Mouse (Mus musculus) MEL (cell line): ENCODE data around the gene Ccndbp1. TPM values are rescaled to one million over a fixed set of nuclear protein-coding genes. Genes with fewer than 3 reads are reported as not detected.

Experiments
- DNase-seq: peaks from one replicate; pipeline ENCODE4 v3.0.0; 2011; ENCODE audit warnings: low read depth, low spot score
- H3K27ac ChIP-seq: 2 replicates; pipeline ENCODE4 v1.5.1; 2012; ENCODE audit warnings: low read depth, mild to moderate bottlenecking, control low read depth, low read length, moderate library complexity; ENCODE audit not compliant: control insufficient read depth
- H3K27me3 ChIP-seq, 2 experiments: fragments of 150-350 bp in 1 of 2; sonication (generic) in 1 of 2; 2 replicates each; pipeline ENCODE4 v1.6.1; 2012; ENCODE audit warnings: low read length in 2 of 2, mild to moderate bottlenecking in 2 of 2, improper control_type of control experiment in 1 of 2, moderate library complexity in 1 of 2; ENCODE audit not compliant: insufficient read depth in 2 of 2, control insufficient read depth in 1 of 2
- H3K36me3 ChIP-seq, 2 experiments: 2 replicates each; pipeline ENCODE4 v1.6.1; 2012 to 2014; ENCODE audit warnings: low read length in 2 of 2, improper control_type of control experiment in 1 of 2, inconsistent platforms in 1 of 2, mild to moderate bottlenecking in 1 of 2; ENCODE audit not compliant: insufficient read depth in 2 of 2, control insufficient read depth in 1 of 2
- H3K4me1 ChIP-seq, 2 experiments: fragments of 150-350 bp in 1 of 2; sonication (generic) in 1 of 2; 2 replicates each; pipeline ENCODE4 v1.6.1; 2012; ENCODE audit warnings: low read length in 2 of 2, improper control_type of control experiment in 1 of 2, mild to moderate bottlenecking in 1 of 2; ENCODE audit not compliant: insufficient read depth in 2 of 2, control insufficient read depth in 1 of 2
- H3K4me3 ChIP-seq, 2 experiments: fragments of 150-350 bp in 1 of 2; sonication (generic) in 1 of 2; 2 replicates each; pipeline ENCODE4 v1.5.1; 2012; ENCODE audit warnings: low read depth in 2 of 2, low read length in 2 of 2, mild to moderate bottlenecking in 2 of 2, moderate library complexity in 2 of 2, control low read depth in 1 of 2, improper control_type of control experiment in 1 of 2; ENCODE audit not compliant: control insufficient read depth in 1 of 2, insufficient read depth in 1 of 2
- H3K79me2 ChIP-seq: 2 replicates; pipeline ENCODE4 v1.6.1; 2012; ENCODE audit warnings: mild to moderate bottlenecking, low read length, moderate library complexity; ENCODE audit not compliant: control insufficient read depth, poor library complexity, insufficient read depth
- H3K9ac ChIP-seq: 2 replicates; pipeline ENCODE4 v1.6.1; 2012; ENCODE audit warnings: low read depth, mild to moderate bottlenecking, control low read depth, low read length, moderate library complexity; ENCODE audit not compliant: control insufficient read depth, poor library complexity, severe bottlenecking
- H3K9me3 ChIP-seq: fragments of 150-350 bp; sonication (generic); replicated peaks from 2 replicates; pipeline ENCODE4 v1.6.1; 2012; ENCODE audit warnings: mild to moderate bottlenecking, low read length, improper control_type of control experiment, moderate library complexity; ENCODE audit not compliant: insufficient read depth
- CTCF ChIP-seq, 3 experiments: IDR thresholded peaks in 2 of 3; conservative IDR thresholded peaks in 1 of 3; 2 replicates each; pipeline ENCODE4 v1.5.1; 2011 to 2012; ENCODE audit warnings: low read length in 3 of 3, low read depth in 2 of 3, mild to moderate bottlenecking in 2 of 3, improper control_type of control experiment in 1 of 3, inconsistent platforms in 1 of 3, mixed read lengths in 1 of 3, moderate library complexity in 1 of 3; ENCODE audit not compliant: control insufficient read depth in 1 of 3, insufficient read depth in 1 of 3, poor library complexity in 1 of 3, severe bottlenecking in 1 of 3
- E2F4 ChIP-seq: IDR thresholded peaks from 2 replicates; pipeline ENCODE4 v1.6.1; 2011; ENCODE audit warnings: low read depth, low read length, improper control_type of control experiment, borderline replicate concordance
- EP300 ChIP-seq, 2 experiments: IDR thresholded peaks; 2 replicates each; pipeline ENCODE4 v1.6.1; 2011; ENCODE audit warnings: improper control_type of control experiment in 2 of 2, low read length in 2 of 2, low read depth in 1 of 2, mild to moderate bottlenecking in 1 of 2
- ETS1 ChIP-seq: IDR thresholded peaks from 2 replicates; pipeline ENCODE4 v1.6.1; 2012; ENCODE audit warnings: low read depth, mild to moderate bottlenecking, inconsistent platforms, low read length, improper control_type of control experiment, moderate library complexity
- GABPA ChIP-seq: IDR thresholded peaks from 2 replicates; pipeline ENCODE4 v1.6.1; 2012; ENCODE audit warnings: low read depth, mild to moderate bottlenecking, inconsistent platforms, low read length, improper control_type of control experiment, moderate library complexity
- GATA1 ChIP-seq: IDR thresholded peaks from 2 replicates; pipeline ENCODE4 v1.6.1; 2011; ENCODE audit warnings: low read depth, low read length, improper control_type of control experiment
- JUND ChIP-seq: IDR thresholded peaks from 2 replicates; pipeline ENCODE4 v1.6.1; 2011; ENCODE audit warnings: low read depth, mild to moderate bottlenecking, improper control_type of control experiment, low read length
- KAT2A ChIP-seq: conservative IDR thresholded peaks from 2 replicates; pipeline ENCODE4 v1.6.1; 2012; ENCODE audit warnings: low read depth, low read length, improper control_type of control experiment, inconsistent platforms
- MAFK ChIP-seq: IDR thresholded peaks from 2 replicates; pipeline ENCODE4 v1.6.1; 2011; ENCODE audit warnings: low read depth, mild to moderate bottlenecking, low read length, improper control_type of control experiment, borderline replicate concordance
- MAX ChIP-seq: IDR thresholded peaks from 2 replicates; pipeline ENCODE4 v1.6.1; 2011; ENCODE audit warnings: low read length, improper control_type of control experiment
- MAZ ChIP-seq: IDR thresholded peaks from 2 replicates; pipeline ENCODE4 v1.6.1; 2012; ENCODE audit warnings: low read depth, mild to moderate bottlenecking, inconsistent platforms, low read length, improper control_type of control experiment
- MEF2A ChIP-seq: IDR thresholded peaks from 2 replicates; pipeline ENCODE4 v1.6.1; 2014; ENCODE audit warnings: low read depth, mild to moderate bottlenecking, inconsistent platforms, low read length, improper control_type of control experiment; ENCODE audit not compliant: poor library complexity, insufficient replicate concordance, severe bottlenecking; ENCODE audit errors: extremely low read depth
- MXI1 ChIP-seq: IDR thresholded peaks from 2 replicates; pipeline ENCODE4 v1.6.1; 2011; ENCODE audit warnings: mild to moderate bottlenecking, low read depth, low read length, improper control_type of control experiment
- MYB ChIP-seq: IDR thresholded peaks from 2 replicates; pipeline ENCODE4 v1.6.1; 2011; ENCODE audit warnings: mild to moderate bottlenecking, low read depth, low read length, improper control_type of control experiment
- NELFE ChIP-seq: IDR thresholded peaks from 2 replicates; pipeline ENCODE4 v1.6.1; 2011; ENCODE audit warnings: low read depth, low read length, improper control_type of control experiment
- NRF1 ChIP-seq: IDR thresholded peaks from 2 replicates; pipeline ENCODE4 v1.6.1; 2014; ENCODE audit warnings: low read depth, mild to moderate bottlenecking, inconsistent platforms, low read length, improper control_type of control experiment, moderate library complexity; ENCODE audit not compliant: poor library complexity, insufficient read depth, severe bottlenecking
- POLR2AphosphoS2 ChIP-seq: IDR thresholded peaks from 2 replicates; pipeline ENCODE4 v1.6.1; 2011; ENCODE audit warnings: low read length, improper control_type of control experiment
- POLR2AphosphoS5 ChIP-seq: IDR thresholded peaks from 2 replicates; pipeline ENCODE4 v1.6.1; 2012; ENCODE audit warnings: low read depth, borderline replicate concordance, mild to moderate bottlenecking, inconsistent platforms, low read length, moderate library complexity, mixed read lengths
- RAD21 ChIP-seq: IDR thresholded peaks from 2 replicates; pipeline ENCODE4 v1.6.1; 2011; ENCODE audit warnings: mild to moderate bottlenecking, low read depth, low read length, improper control_type of control experiment
- SMC3 ChIP-seq: IDR thresholded peaks from 2 replicates; pipeline ENCODE4 v1.6.1; 2011; ENCODE audit warnings: low read depth, low read length, improper control_type of control experiment
- TAL1 ChIP-seq: IDR thresholded peaks from 2 replicates; pipeline ENCODE4 v1.6.1; 2012; ENCODE audit warnings: mild to moderate bottlenecking, inconsistent platforms, low read length, moderate library complexity, mixed read lengths
- UBTF ChIP-seq: IDR thresholded peaks from 2 replicates; pipeline ENCODE4 v1.6.1; 2012; ENCODE audit warnings: low read depth, mild to moderate bottlenecking, inconsistent platforms, low read length, improper control_type of control experiment, moderate library complexity, borderline replicate concordance; ENCODE audit not compliant: insufficient read depth
- USF1 ChIP-seq: IDR thresholded peaks from 2 replicates; pipeline ENCODE4 v1.6.1; 2014; ENCODE audit warnings: low read depth, mild to moderate bottlenecking, inconsistent platforms, low read length, improper control_type of control experiment, moderate library complexity
- USF2 ChIP-seq, 2 experiments: IDR thresholded peaks; 2 replicates each; pipeline ENCODE4 v1.6.1; 2011 to 2012; ENCODE audit warnings: improper control_type of control experiment in 2 of 2, low read length in 2 of 2, borderline replicate concordance in 1 of 2, inconsistent platforms in 1 of 2, low read depth in 1 of 2, mild to moderate bottlenecking in 1 of 2; ENCODE audit not compliant: insufficient read depth in 1 of 2
- ZC3H11A ChIP-seq: IDR thresholded peaks from 2 replicates; pipeline ENCODE4 v1.6.1; 2012; ENCODE audit warnings: low read depth, mild to moderate bottlenecking, inconsistent platforms, low read length, improper control_type of control experiment
- ZMIZ1 ChIP-seq: IDR thresholded peaks from 2 replicates; pipeline ENCODE4 v1.6.1; 2012; ENCODE audit warnings: low read depth, mild to moderate bottlenecking, inconsistent platforms, low read length, improper control_type of control experiment, moderate library complexity
- ZNF384 ChIP-seq: IDR thresholded peaks from 2 replicates; pipeline ENCODE4 v1.6.1; 2012; ENCODE audit warnings: low read depth, mild to moderate bottlenecking, inconsistent platforms, low read length, improper control_type of control experiment
- polyA plus RNA-seq, 2 experiments: library from polyadenylated mRNA; stranded (reverse) in 1 of 2; unstranded in 1 of 2; fragments of >175 nt in 1 of 2; fragments of >200 nt in 1 of 2; gene quantifications; 2 replicates each; pipeline versions ENCODE4 v1.2.1 to v1.2.4; 2012; ENCODE audit warnings: low replicate concordance in 2 of 2, low read depth in 1 of 2; ENCODE audit not compliant: insufficient read length in 2 of 2, insufficient read depth in 1 of 2, missing spikeins in 1 of 2
- total RNA-seq: library from RNA; depleted of rRNA; stranded (reverse); fragments of 300-350 nt; gene quantifications from 2 replicates; pipeline ENCODE4 v1.2.3, GENCODE M21; 2012

Ccndbp1 gene
- total and polyA plus RNA-seq, 3 experiments = 25.7 to 250 (median 26.1) TPM

DNA sequence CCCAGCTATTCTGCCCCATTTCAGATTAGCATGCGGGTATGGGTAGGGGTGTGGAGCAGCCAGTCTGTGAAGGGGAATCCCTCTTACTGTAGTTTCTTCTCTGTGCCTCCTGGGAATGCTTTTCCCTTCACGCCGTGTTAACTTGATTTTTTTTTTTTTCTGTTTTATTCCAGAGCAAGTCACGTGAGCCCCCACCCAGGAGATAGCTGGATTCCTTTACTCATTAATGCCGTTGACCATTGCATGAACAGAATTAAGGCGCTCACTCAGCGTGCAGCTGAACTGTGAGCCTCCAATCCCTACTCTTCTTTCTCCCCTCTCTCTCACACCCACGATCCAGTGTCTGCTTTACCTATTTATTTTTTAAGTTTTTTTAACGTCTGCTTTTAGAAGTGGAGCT lies 8.0 kb downstream of the Ccndbp1 start:
- TF ChIP-seq KAT2A = no peak
- TF ChIP-seq EP300 (IDR thresholded peaks at IDR 0.05; ENCODE audit: low read depth in 1 of 2, low read length in 2 of 2) = no peak
- no peak for TF ChIP-seq ETS1
- no peak for TF ChIP-seq POLR2AphosphoS5
- TF ChIP-seq UBTF = no peak
- TF ChIP-seq CTCF (IDR thresholded peaks at IDR 0.05 in 2 of 3, conservative IDR thresholded peaks at IDR 0.05 in 1 of 3; ENCODE audit: control insufficient read depth in 1 of 3, insufficient read depth in 1 of 3, low read depth in 2 of 3, low read length in 3 of 3, poor library complexity in 1 of 3, severe bottlenecking in 1 of 3) = no peak
- no peak for TF ChIP-seq ZNF384
- no peak for TF ChIP-seq NRF1
- no peak for TF ChIP-seq MAX
- H3K9ac ChIP-seq = no peak overlapping the region
- H3K27ac ChIP-seq = no peak overlapping the region
- H3K27me3 ChIP-seq = no peaks in the 10 kb centered on the region
- peaks cover 0 to 5% of the 10 kb centered on the region in 2 experiments; a peak in 2 of 4 replicates for H3K36me3 ChIP-seq
- no peak for DNase-seq
- peaks cover 3 to 8% of the 10 kb centered on the region in 2 experiments for H3K4me1 ChIP-seq
- no peak overlapping the region for H3K4me3 ChIP-seq
- H3K79me2 ChIP-seq = no peaks in the 10 kb centered on the region
- H3K9me3 ChIP-seq = no peaks in the 10 kb centered on the region

DNA sequence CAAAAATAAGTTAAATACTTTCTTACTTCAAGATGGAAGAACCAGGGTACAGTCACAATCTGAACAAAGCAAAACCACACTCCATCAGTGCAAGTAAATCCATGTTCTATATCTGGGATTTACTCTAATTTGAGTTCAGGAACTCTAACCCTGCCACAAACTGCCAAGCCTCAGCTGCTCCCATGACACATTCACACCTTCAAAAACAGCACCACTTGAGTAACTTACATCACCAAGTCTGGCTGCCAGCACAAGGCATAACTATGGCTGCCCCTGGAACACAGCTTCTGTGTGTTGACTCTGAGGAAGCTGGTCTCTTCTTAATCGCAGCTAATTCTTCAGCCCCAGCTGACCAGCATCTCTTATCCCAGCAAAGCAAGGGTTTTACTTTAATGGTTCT lies 8.9 kb downstream of the Ccndbp1 start:
- Histone ChIP-seq H3K27ac (no peak overlapping the region), H3K36me3 (peaks cover 0 to 5% of the 10 kb centered on the region in 2 experiments; a peak in 2 of 4 replicates), H3K9me3 (no peaks in the 10 kb centered on the region)

DNA sequence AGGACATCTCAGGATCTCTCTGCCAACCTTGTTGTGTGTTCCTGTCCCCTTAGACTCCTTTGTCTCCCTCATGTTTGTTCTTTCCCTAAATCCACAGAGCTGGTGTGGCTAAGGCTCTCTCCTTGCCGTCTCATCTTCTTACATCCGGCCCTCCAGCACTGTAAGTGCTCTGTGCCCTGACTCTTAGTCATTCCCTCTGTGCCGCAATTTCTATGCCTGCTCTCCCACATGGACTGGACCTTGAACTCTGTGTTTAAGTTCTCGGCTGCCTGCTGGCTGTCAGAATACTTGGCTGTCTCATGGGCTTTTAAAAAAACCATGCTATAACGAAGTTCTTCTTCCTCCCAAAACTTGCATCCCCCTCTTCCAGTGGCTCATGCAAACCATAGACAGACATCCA lies 14.7 kb downstream of the Ccndbp1 start:
- TF ChIP-seq UBTF = no peak
- no peak for TF ChIP-seq ZC3H11A
- no peak for TF ChIP-seq MXI1
- TF ChIP-seq MYB = no peak
- TF ChIP-seq USF1 = no peak
- no peak for TF ChIP-seq TAL1
- no peak for TF ChIP-seq MAZ
- no peak for TF ChIP-seq GABPA
- no peak for TF ChIP-seq JUND
- no peak for TF ChIP-seq ZNF384
- TF ChIP-seq E2F4 = no peak
- TF ChIP-seq MAFK = no peak
- TF ChIP-seq GATA1 = no peak
- no peak overlapping the region for H3K27ac ChIP-seq
- H3K4me3 ChIP-seq = no peak overlapping the region
- H3K9me3 ChIP-seq = no peaks in the 10 kb centered on the region
- H3K36me3 ChIP-seq = no peaks in the 10 kb centered on the region
- H3K27me3 ChIP-seq = no peaks in the 10 kb centered on the region
- H3K4me1 ChIP-seq = no peaks in the 10 kb centered on the region
- no peak for DNase-seq
- no peak overlapping the region for H3K9ac ChIP-seq
- no peaks in the 10 kb centered on the region for H3K79me2 ChIP-seq

More for the DNA sequence above, 8.9 kb downstream of the Ccndbp1 start:
- Histone ChIP-seq H3K4me3 (no peak overlapping the region), H3K4me1 (peaks cover 3 to 8% of the 10 kb centered on the region in 2 experiments), H3K9ac (no peak overlapping the region), H3K27me3 (no peaks in the 10 kb centered on the region), H3K79me2 (no peaks in the 10 kb centered on the region)
- TF ChIP-seq MAZ (no peak), GATA1 (no peak), KAT2A (no peak), MEF2A (no peak), POLR2AphosphoS2 (no peak), MXI1 (no peak), GABPA (no peak), EP300 (IDR thresholded peaks at IDR 0.05; ENCODE audit: low read depth in 1 of 2, low read length in 2 of 2) (no peak), USF2 (IDR thresholded peaks at IDR 0.05; ENCODE audit: borderline replicate concordance in 1 of 2, insufficient read depth in 1 of 2, low read depth in 1 of 2, low read length in 2 of 2) (no peak), ZNF384 (no peak), SMC3 (no peak), NELFE (no peak), RAD21 (no peak), ZMIZ1 (no peak)
- DNase-seq = no peak
